Mouse (Mus musculus) ES-Bruce4 (cell line): ENCODE data around the gene Psmd12.

Experiments
- CTCF ChIP-seq: IDR thresholded peaks from one replicate; pipeline ENCODE4 v1.8.1; 2011; ENCODE audit warnings: low read depth, low read length
- POLR2A ChIP-seq: IDR thresholded peaks from one replicate; pipeline ENCODE4 v1.8.1; 2011; ENCODE audit warnings: low read length; ENCODE audit not compliant: insufficient read depth

- TF ChIP-seq CTCF (no peak), POLR2A (no peak)
Observed at GRCm38 (mm10) chr11:107547351-107548203, 68.3 kb downstream of the Psmd12 start, which contains the start of gene Helz.
